ENCODE assay signal across 17 mouse cellular contexts in the genomic region with DNA sequence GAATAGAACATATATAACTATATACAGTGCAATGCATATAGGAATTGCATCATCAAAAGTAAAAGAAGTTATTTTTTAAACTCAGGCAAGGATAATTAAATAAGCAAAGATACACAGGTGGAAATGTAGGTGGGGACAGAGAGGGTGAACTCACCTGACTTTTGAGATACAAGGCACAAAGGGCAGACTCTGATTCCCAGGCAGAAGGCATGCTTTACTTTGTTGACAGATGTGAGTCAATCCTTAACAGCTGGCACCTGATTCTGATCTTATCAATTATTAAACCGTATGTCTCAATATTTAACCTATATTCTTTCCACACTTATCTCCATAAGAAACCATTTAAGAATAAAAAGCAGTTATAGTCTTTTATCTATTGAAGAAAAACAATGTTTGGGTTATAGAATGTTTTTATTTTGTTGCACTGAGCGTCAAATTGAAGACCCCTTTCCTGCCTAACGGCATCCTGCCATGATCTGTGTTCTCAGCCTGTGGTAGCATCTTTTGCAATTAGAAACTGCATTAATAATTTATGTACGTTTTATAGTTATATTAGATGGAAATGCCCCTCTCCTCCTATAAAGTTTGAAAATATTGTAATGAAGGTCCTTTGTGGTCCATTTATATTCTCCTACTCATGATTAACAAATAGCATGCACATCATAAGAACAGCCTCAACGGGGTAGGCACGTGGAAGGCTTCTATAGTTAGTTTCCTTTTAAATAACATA.
"Had no signal": no experiment of that assay in that cellular context is flagged by ENCODE, and none has a peak within 500 bp of the region (broad histone marks: within the 10 kb centered on the region; RNA-seq: fewer than 3 reads in every experiment).

No protein-coding gene starts in this region.

- ATAC-seq: lung, postnatal 0 days; midbrain, embryonic 13.5 days; midbrain, embryonic 15.5 days had no signal

- H3K27me3 ChIP-seq: lung, embryonic 15.5 days; megakaryocyte, embryonic 14.5 days; midbrain, embryonic 13.5 days; midbrain, embryonic 15.5 days; stomach, embryonic 15.5 days had no signal

- H3K36me3 ChIP-seq: midbrain, embryonic 13.5 days; midbrain, embryonic 15.5 days; stomach, embryonic 15.5 days had no signal

- H3K4me1 ChIP-seq: megakaryocyte, embryonic 14.5 days; midbrain, embryonic 13.5 days; midbrain, embryonic 15.5 days; stomach, embryonic 15.5 days had no signal

- H3K9ac ChIP-seq: liver, embryonic 14.5 days; lung, embryonic 15.5 days; midbrain, embryonic 13.5 days; midbrain, embryonic 15.5 days; stomach, embryonic 15.5 days had no signal

- DNase-seq: lung, adult 2 months; lung, postnatal 14 days; lung, postnatal 36 days; right cerebral cortex, postnatal 14 days; thymus, adult 2 months; thymus, postnatal 25 days; thymus, postnatal 4 days had no signal

- H3K4me3 ChIP-seq: lung, embryonic 15.5 days; megakaryocyte, embryonic 14.5 days; midbrain, embryonic 13.5 days; midbrain, embryonic 15.5 days; stomach, embryonic 15.5 days had no signal

- H3K9me3 ChIP-seq: lung, embryonic 15.5 days; midbrain, embryonic 13.5 days; midbrain, embryonic 15.5 days; stomach, embryonic 15.5 days had no signal

- H3K4me2 ChIP-seq: lung, embryonic 15.5 days; midbrain, embryonic 11.5 days; midbrain, embryonic 13.5 days; midbrain, embryonic 15.5 days; stomach, embryonic 15.5 days had no signal

- H3K27ac ChIP-seq: liver, embryonic 14.5 days; lung, embryonic 15.5 days; macrophage; midbrain, embryonic 13.5 days; midbrain, embryonic 15.5 days; stomach, embryonic 15.5 days; stomach, postnatal 0 days had no signal
